Mouse (Mus musculus) embryonic facial prominence, embryonic 14.5 days (tissue): ENCODE data around the gene Ccl17. TPM values are rescaled to one million over a fixed set of nuclear protein-coding genes. Genes with fewer than 3 reads are reported as not detected.
"Not testable (repeated sequence)": the region's sequence is repeated elsewhere in the genome, so short reads cannot be mapped to it uniquely, and the experiment has no call there.

Experiments used
- ATAC-seq: fragments of 200-750 bp; cut with Nextera tagmentation; 2 replicates; pipeline ENCODE4 v1.8.0; 2017; ENCODE audit warnings: low read depth, moderate number of reproducible peaks, moderate TSS enrichment
- DNase-seq: peaks from one replicate; pipeline ENCODE4 v3.0.0-alpha.2; 2015; ENCODE audit warnings: low spot score
- H3K27ac ChIP-seq: fragments of 300-500 bp; sonication (generic); replicated peaks from 2 replicates; pipeline ENCODE4 v1.5.1; 2014; ENCODE audit warnings: low read depth, mild to moderate bottlenecking, low read length, moderate library complexity
- H3K27me3 ChIP-seq: fragments of 300-500 bp; sonication (generic); replicated peaks from 2 replicates; pipeline ENCODE4 v1.6.1; 2014; ENCODE audit warnings: low read length; ENCODE audit not compliant: control insufficient read depth, insufficient read depth
- H3K36me3 ChIP-seq: fragments of 300-500 bp; sonication (generic); 2 replicates; pipeline ENCODE4 v1.6.1; 2014; ENCODE audit warnings: low read length, mixed read lengths; ENCODE audit not compliant: control insufficient read depth, insufficient read depth
- H3K4me1 ChIP-seq: fragments of 300-500 bp; sonication (generic); 2 replicates; pipeline ENCODE4 v1.6.1; 2014; ENCODE audit warnings: antibody characterized with exemption, low read length; ENCODE audit not compliant: control insufficient read depth, insufficient read depth
- H3K4me2 ChIP-seq: fragments of 300-500 bp; sonication (generic); 2 replicates; pipeline ENCODE4 v1.6.1; 2014; ENCODE audit warnings: low read depth, mild to moderate bottlenecking, low read length, moderate library complexity, mixed read lengths
- H3K4me3 ChIP-seq: fragments of 300-500 bp; sonication (generic); 2 replicates; pipeline ENCODE4 v1.5.1; 2014; ENCODE audit warnings: low read depth, mild to moderate bottlenecking, low read length
- H3K9ac ChIP-seq: fragments of 300-500 bp; sonication (generic); 2 replicates; pipeline ENCODE4 v1.6.1; 2014; ENCODE audit warnings: low read depth, mild to moderate bottlenecking, low read length, moderate library complexity, mixed read lengths
- H3K9me3 ChIP-seq: fragments of 300-500 bp; sonication (generic); 2 replicates; pipeline ENCODE4 v1.6.1; 2016; ENCODE audit warnings: low read length; ENCODE audit not compliant: control insufficient read depth
- WGBS: fragments of 180-500 bp; shearing (Covaris S2); extraction: QIAGEN DNeasy Blood & Tissue Kit; methylation state at CpG from one replicate; pipeline ENCODE4 v1.1.7; 2014; 5-methylcytosine and 5-hydroxymethylcytosine counted together
- polyA plus RNA-seq: library from polyadenylated mRNA; unstranded; fragments of >200 nt; fragmentation: Nextera tagmentation; extraction: Ambion mirVana; gene quantifications from 2 replicates; pipeline ENCODE4 v1.2.1, GENCODE M21; 2014

Ccl17 gene
- polyA plus RNA-seq, 1 experiment from 2014 or later, result 0.63 TPM

DNA sequence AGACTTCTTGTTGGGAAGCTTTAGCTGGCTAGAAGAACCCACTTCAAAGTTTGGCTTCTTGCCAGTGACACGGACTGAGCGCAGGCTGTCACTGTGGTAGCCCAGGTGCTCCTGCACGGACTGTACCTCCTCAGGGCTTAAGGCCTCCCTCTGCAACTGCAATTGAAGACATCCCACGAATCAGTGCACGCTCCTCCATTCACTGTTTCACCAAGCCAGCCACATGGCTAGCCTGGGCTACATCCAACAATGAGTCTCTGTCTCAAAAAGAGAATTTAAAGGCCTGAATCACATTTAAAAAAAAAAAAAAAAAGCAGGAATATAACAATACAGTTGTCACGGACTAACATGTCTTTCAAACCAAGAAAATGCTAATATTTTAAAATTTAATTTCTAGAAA, 18.0 kb downstream of the Ccl17 start:
- Histone ChIP-seq H3K9ac (no peak overlapping the region), H3K27me3 (no peaks in the 10 kb centered on the region), H3K4me2 (no peak overlapping the region), H3K27ac (no peak overlapping the region), H3K4me3 (no peak overlapping the region), H3K36me3 (peaks cover 67% of the 10 kb centered on the region), H3K9me3 (no peaks in the 10 kb centered on the region), H3K4me1 (no peaks in the 10 kb centered on the region)
- 89% methylated on average over 6 of the region's 6 CpGs for WGBS
- no peak for ATAC-seq
- no peak for DNase-seq

DNA sequence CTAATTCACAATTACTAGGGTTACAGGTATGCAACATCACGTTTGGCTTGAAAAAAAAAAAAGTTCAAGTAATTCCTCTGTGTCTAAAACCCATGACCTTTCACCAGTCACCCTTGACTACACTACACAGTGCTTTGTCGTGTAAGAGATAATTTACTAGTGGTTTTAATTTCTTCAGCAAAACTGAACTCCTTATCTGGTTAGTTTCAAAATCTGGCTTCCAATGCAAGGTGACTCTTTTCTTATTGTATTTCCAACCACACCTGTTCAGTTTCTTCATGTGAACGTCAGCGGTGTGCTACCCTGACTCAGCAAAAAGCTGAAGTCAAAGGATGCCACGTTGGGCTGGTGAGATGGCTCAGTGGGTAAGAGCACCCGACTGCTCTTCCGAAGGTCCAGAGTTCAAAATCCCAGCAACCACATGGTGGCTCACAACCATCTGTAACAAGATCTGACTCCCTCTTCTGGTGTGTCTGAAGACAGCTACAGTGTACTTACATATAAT, 23.7 kb downstream of the Ccl17 start:
- 65% methylated on average over 7 of the region's 7 CpGs for WGBS
- H3K36me3 ChIP-seq, result peaks cover 30% of the 10 kb centered on the region
- not testable (repeated sequence) for H3K27me3 ChIP-seq, H3K9ac ChIP-seq, H3K4me2 ChIP-seq, DNase-seq, ATAC-seq, H3K4me3 ChIP-seq, H3K9me3 ChIP-seq, H3K4me1 ChIP-seq, H3K27ac ChIP-seq

DNA sequence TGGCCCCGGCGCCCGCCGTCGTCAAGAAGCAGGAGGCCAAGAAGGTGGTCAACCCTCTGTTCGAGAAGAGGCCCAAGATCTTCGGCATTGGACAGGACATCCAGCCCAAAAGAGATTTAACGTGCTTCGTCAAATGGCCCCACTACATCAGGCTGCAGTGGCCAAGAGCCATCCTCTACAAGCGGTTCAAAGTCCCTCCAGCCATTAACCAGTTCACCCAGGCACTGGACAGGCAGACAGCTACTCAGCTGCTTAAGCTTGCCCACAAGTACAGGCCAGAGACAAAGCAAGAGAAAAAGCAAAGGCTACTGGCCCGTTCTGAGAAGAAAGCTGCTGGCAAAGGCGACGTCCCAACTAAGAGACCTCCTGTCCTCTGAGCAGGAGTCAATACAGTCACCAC, 25.5 kb downstream of the Ccl17 start:
- H3K4me1 ChIP-seq, H3K9ac ChIP-seq, H3K27ac ChIP-seq, DNase-seq, H3K9me3 ChIP-seq, H3K27me3 ChIP-seq, H3K4me3 ChIP-seq, ATAC-seq, H3K4me2 ChIP-seq: not testable (repeated sequence)
- WGBS, result 92% methylated on average over 13 of the region's 13 CpGs
- H3K36me3 ChIP-seq, result peaks cover 13% of the 10 kb centered on the region

DNA sequence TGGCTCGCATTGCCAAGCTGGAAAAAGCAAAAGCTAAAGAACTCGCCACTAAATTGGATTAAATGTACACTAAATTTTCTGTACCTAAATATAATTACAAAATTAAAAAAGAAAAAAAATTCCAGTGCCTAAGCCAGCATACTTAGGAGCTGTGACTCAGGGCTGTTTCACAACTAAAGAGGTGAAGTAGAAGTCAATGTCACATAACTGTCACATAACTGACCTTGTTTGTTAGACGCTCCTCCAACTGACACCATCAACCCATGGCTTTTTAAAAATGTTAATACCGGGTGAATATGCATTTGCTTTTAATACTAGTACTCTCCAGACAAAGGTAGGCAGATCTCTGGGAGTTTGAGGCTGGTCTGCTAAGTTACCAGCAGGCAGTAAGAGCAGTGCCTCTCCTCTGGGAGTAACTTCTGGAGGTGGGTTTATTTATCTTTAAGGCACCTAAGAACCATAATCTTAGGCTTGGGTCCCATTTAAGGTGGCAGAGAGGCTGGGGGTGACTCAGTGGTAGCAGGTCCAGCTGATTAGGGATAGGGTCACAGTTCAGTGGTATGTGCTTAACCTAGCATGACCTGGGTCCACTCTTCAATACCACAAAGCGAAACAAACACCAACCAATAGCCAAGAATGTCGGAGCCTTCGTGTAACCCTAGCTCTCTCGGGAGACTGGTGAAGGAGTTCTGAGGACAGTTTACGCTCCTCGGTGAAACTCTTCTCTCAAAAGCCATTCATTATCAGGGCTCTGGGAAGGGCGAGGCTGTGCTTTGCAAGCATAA, 26.4 kb downstream of the Ccl17 start:
- ATAC-seq (no peak), DNase-seq (no peak)
- Histone ChIP-seq H3K27me3 (no peaks in the 10 kb centered on the region), H3K27ac (no peak overlapping the region), H3K36me3 (peaks cover 6% of the 10 kb centered on the region), H3K9me3 (no peaks in the 10 kb centered on the region), H3K4me2 (peak overlapping the region; percentile 65), H3K4me1 (peaks cover 8% of the 10 kb centered on the region), H3K9ac (peak overlapping the region; percentile 81), H3K4me3 (peak overlapping the region; percentile 93)
- 50% methylated on average over 11 of the region's 11 CpGs for WGBS

DNA sequence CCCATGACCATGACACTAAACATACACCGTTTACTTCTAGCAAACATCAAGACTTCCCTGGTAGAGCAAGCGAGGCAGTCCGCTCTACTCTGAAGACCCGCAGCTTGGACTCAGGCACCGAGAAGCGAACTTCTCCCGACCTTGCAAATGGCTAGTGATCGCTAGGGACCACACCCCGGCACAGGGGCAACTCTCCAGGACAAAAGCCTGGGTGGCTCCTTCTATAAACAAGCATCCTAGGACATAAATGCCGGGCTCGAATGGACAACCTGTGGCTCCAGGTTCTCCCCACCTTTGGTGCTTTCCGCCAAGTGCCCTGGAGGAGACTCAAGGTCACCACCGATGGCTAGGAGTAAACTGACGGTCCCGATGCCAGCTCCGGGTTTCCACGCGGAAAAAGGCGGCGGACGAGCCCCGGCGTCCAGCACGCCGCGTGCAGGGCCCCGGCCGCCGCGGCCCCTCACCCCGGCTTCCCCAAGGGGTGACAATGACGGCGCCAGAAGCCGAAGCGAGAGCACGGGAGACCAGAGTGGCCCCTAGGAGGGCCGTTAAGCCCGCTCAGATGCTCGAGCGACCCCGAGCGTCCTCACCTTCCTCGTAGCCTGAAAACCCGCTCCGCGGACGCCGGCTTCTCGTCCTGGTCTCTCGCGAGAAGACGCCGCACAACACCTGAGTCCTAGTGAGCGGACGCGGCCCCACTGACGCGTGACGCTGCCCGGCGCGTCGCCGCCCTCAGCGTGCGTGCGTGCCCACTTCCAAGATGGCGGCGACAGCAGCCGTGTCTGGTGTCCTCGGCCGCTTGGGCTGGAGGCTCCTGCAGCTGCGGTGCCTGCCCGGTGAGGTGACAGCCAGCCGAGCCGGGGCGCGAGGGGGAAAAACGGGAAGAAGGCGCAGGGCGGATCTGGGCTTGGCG, 27.7 kb downstream of the Ccl17 start, which contains the start of the genes Coq9 and Ciapin1:
Gene Coq9 (plus strand): TSS at position 660 of the 913 bp plus-strand sequence.
Gene Ciapin1 (minus strand): TSS at position 697 of the 913 bp plus-strand sequence.
- H3K36me3 ChIP-seq, result peaks cover 5% of the 10 kb centered on the region; the same call in 1 of the 2 replicates
- no peaks in the 10 kb centered on the region for H3K9me3 ChIP-seq
- DNase-seq, result peak; percentile 98
- peak within 1 kb of the TSS; percentile 77 for H3K27ac ChIP-seq
- H3K4me3 ChIP-seq, result peak within 1 kb of the TSS; percentile 93
- peak within 1 kb of the TSS; percentile 81 for H3K9ac ChIP-seq
- peak within 1 kb of the TSS; percentile 67 for H3K4me2 ChIP-seq
- WGBS, result under 1% methylated on average over 27 of the region's 82 CpGs
- H3K4me1 ChIP-seq, result peaks cover 8% of the 10 kb centered on the region
- H3K27me3 ChIP-seq, result no peaks in the 10 kb centered on the region
- ATAC-seq, result peak; percentile 99

DNA sequence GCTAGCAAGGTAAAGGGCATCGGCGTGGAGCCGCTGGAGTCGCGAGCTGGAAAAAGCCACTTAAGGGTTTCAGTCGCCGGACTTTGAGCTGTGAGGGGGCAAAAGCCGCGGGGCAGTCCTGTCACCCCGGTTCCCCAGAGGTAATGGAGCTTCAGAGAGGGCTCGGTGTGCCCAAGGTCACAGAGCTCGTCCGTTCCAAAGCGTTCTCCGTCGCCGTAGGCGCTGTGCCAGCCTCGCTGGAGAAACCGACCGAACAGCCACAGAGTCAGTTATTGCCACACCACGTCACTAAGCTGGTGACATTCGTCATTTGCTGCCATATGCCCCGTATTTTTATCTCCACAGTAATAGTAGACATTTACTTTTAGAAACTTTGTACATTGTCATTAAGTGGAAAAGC, 28.3 kb downstream of the Ccl17 start:
- Histone ChIP-seq H3K9ac (peak overlapping the region; percentile 81), H3K27me3 (no peaks in the 10 kb centered on the region), H3K4me2 (peak overlapping the region; percentile 67), H3K27ac (peak overlapping the region; percentile 77), H3K4me3 (peak overlapping the region; percentile 93), H3K36me3 (peaks cover 12% of the 10 kb centered on the region), H3K9me3 (no peaks in the 10 kb centered on the region), H3K4me1 (peaks cover 8% of the 10 kb centered on the region)
- peak; percentile 53 for DNase-seq
- ATAC-seq, result peak; percentile 50
- under 1% methylated on average over 24 of the region's 24 CpGs for WGBS

DNA sequence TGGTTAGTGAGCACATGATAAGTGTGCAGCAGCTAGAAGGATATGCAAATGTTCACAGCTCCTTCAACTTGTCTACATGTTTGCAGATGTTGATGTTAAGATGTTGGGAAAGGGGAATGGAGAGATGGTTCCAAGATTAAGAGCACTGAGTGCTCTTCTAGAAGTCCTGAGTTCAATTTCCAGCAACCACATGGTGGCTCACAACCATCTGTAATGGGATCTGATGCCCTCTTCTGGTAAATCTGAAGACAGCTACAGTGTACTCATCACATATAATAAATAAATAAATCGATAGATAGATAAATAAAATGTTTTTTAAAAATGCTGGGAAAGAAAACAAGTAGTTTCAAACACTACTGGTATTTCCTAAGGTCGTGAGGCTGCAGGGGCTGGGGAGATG, 30.9 kb downstream of the Ccl17 start:
- DNase-seq (no peak), ATAC-seq (no peak)
- Histone ChIP-seq H3K9ac (no peak overlapping the region), H3K27ac (no peak overlapping the region), H3K27me3 (no peaks in the 10 kb centered on the region), H3K4me3 (no peak overlapping the region), H3K9me3 (no peaks in the 10 kb centered on the region), H3K4me1 (peaks cover 8% of the 10 kb centered on the region), H3K36me3 (peaks cover 37% of the 10 kb centered on the region), H3K4me2 (no peak overlapping the region)
- whole genome bisulfite sequencing, result 45% methylated on average over 2 of the region's 2 CpGs

DNA sequence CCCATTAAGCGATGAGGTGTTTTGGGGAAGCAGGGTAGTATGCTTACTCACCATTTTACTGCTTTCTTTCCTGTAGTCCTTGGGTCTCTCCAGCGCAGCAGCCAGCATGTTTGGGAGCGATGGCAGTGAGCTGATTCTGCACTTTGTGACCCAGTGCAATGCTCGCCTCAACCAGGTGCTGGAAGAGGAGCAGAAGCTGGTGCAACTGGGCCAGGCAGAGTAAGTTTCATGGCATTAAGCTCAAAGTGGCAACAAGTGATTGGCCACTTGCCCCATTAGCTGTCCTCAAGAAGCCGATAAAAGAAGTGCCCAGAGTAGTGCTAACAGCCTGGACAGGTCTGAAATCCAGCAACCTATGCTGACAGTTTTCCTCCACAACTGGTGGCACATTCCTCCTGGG, 39.8 kb downstream of the Ccl17 start:
- Histone ChIP-seq H3K9me3 (no peaks in the 10 kb centered on the region), H3K9ac (no peak overlapping the region), H3K4me2 (no peak overlapping the region), H3K4me1 (no peaks in the 10 kb centered on the region), H3K36me3 (peaks cover 75% of the 10 kb centered on the region), H3K27me3 (no peaks in the 10 kb centered on the region), H3K27ac (no peak overlapping the region), H3K4me3 (no peak overlapping the region)
- ATAC-seq (no peak), DNase-seq (no peak)
- WGBS, result 93% methylated on average over 5 of the region's 5 CpGs
